Mouse (Mus musculus) adrenal gland, postnatal 14 days (tissue): ENCODE measurements around the gene Sugct. TPM values are rescaled to one million over a fixed set of nuclear protein-coding genes. Genes with fewer than 3 reads are reported as not detected.
"Not testable (repeated sequence)": the region's sequence is repeated elsewhere in the genome, so short reads cannot be mapped to it uniquely, and the experiment has no call there.

Source experiments
- DNase-seq: peaks from one replicate; pipeline ENCODE4 v3.0.0; 2021; ENCODE audit warnings: mixed read lengths
- total RNA-seq: library from RNA; stranded (reverse); gene quantifications from 2 replicates; pipeline ENCODE4 v1.2.3, GENCODE M21; 2021

The Sugct gene
- total RNA-seq, 1 experiment from 2014 or later, result 6.6 TPM

DNA sequence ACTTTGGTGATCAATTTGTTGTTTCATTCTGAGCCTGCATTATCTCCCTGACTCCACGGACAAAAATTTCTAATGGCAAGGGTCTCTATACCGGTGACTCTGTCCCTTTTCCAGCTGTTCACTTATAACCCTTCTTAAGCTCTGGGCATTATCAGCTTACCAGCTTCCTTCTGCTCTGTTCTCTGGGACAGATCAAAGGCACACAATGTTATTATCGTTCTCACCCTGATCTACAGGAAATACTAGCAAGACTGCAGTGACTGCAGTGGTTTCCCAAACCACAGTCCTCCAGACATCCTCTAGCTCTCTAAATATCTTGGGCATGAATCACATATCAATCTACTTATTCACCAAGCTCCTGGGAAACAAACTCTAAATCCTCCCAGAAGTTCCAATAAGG lies 90.7 kb downstream of the Sugct start:
- DNase-seq, result no peak

DNA sequence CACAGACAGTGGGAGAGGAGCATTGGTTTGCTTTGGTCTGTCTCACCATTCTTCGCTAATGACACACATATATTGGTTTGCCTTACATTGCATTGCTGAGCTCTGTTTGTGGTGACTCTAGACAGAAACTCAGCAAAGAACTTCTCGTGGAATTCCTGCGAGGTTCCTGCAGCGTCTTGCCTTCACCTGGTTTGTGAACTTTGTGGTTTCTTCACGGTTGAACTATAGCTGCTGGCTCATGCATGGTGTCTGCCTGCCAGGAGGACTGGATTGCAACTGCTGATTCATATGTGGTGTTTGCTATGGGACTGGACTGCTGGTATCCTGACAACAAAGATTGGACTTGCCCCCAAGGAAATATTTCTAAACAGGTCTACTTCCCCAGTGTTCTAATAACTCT lies 91.6 kb downstream of the Sugct start:
- no peak for DNase-seq

GRCm38 (mm10) chr13:17585267-17585913 lies 110.0 kb downstream of the Sugct start:
- no peak for DNase-seq

DNA sequence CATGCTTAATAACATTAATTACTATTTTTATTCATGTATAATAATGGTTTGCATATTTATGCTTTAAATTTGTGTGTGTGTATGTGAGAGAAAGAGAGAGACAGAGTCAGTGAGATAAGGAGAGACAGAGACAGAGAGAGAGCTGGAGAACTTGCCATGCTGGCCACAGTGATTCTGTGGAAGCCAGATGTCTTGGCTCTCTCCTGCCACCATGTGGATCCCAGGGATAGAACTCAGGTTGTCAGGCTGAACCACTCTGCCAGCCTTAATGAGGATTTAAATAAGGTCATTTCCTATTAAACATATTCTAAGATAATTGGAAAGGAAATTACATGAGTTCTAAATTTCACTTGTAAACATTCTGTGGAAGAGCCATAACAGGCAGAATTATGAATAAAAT lies 110.5 kb downstream of the Sugct start:
- peak; percentile 17 for DNase-seq

- peak; percentile 13 for DNase-seq
Observed at GRCm38 (mm10) chr13:17581684-17582083, 113.7 kb downstream of the Sugct start.

GRCm38 (mm10) chr13:17559357-17559756 lies 136.0 kb downstream of the Sugct start:
- DNase-seq, result no peak

GRCm38 (mm10) chr13:17536341-17536740 lies 159.0 kb downstream of the Sugct start:
- no peak for DNase-seq

DNA sequence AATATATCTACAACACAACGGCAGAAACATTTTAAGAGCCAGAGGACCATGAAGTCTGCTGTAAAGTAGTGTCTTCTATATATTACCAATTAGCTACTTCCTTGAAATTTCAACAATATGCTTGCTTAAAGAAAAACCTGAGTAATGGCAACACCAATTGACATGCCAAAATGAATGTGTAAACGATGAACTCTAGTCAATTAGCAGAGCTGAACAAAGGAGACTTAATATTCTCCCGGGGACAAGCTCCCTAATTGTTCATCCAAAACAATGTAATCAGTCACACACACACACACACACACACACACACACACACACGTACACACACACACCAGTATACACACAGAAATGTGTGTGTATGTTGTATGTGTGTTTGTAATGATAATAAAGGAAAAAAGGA lies 160.5 kb downstream of the Sugct start:
- DNase-seq, result no peak

DNA sequence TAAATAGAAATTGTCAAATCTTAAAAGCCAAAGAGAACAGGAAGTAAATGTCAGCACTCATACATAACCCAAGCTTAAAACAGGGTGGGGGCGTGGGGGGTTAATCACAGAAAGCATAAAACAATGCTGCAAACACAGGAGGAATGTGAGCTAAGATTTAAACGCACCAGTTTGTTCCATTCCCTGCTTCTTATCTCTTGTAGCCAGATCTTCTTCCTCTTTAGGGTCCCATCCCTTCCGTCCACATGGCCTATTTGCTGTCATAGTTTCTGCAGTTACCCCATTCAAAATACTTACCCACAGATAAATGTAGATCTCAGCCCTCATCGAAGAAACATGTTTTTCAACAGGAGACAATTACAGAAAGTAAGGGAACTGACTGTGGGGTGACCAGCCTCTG lies 160.9 kb downstream of the Sugct start:
- DNase-seq, result no peak

DNA sequence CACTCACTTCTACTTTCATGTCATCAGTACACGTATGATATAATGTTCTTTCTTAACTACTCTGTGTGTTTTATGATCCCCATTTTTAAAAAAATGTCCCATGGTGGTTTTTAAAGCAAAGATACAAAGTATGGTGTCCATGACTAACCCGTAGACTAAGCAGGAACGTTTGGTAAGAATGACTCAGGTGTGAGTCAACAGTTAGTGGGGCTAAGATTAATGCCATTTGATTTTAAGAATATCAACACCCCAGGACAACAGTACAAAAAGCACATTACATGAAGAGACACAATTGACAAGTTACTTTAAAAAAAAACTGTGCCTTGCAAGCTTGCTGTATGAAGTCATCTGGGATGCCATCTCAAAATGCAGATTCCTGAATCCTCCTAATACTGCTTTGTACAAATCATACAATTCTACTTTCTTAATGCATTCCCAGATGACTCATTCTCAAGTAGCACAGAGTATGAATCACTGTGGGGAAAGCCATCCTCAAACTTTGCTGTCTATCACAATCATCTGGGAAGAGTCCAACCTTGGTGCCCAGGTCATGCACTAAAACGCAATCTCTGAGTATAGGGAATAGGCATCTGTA lies 184.1 kb downstream of the Sugct start:
- DNase-seq, result no peak

DNA sequence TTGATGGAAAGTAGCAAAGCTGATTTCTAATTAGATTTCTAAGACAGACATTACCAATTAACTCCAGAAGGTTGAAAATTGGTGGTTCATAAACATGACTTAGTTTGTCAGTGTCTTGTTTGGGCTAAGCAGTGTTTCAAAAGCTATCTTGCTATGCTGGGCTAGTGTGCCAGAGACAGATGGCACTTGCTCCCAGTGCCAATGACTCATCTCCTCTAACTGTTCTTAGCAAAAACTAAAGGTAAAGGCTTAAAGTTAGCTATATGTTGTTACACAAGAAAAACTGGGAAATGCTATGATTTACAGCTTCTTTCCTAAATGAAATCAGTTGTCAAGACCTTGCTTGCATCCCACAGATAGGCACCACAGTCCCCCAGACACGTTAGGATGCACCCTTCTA lies 200.4 kb downstream of the Sugct start:
- DNase-seq, result no peak

DNA sequence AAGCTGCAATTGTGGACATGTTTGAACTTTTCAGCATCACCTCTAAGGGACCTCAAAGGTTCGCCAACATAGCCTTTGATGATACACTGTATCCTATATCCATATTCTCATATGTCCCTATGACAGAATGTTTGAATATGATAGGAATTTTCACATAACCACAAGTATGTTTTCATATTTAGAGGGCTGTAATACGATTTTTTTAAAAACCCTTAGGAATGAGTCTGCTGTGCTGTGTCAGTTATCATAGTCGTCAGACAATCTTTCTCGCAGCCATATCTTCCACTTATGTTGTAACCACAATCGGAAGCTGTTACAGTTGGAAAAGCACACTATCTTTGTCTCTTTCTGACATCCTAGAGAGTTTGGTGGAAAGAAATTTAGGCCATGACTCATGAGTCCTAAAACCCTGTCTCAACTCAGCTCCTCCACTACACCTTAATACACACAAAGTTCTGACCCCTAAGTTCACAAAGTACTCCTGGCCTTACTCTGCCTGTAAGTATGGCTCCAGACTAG lies 201.2 kb downstream of the Sugct start:
- DNase-seq, result no peak

DNA sequence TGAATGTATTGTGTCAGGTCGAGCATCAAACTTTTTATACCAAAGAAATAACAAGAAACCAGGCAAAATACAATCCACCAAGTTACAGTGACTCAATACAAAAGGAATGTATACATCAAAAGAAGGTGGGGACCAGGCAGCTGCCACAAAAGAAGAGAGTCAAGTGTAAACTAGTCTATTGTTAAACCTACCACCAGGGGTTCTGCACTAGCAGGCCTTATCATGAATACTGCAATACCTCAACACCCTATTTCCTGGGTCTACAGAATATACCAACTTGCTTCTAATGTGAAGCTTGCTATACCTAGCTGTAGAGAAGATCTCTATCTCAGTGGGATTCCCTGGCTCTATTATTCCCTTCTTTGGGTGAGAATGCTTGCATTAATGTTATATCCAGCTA lies 237.4 kb downstream of the Sugct start:
- DNase-seq, result not testable (repeated sequence)

DNA sequence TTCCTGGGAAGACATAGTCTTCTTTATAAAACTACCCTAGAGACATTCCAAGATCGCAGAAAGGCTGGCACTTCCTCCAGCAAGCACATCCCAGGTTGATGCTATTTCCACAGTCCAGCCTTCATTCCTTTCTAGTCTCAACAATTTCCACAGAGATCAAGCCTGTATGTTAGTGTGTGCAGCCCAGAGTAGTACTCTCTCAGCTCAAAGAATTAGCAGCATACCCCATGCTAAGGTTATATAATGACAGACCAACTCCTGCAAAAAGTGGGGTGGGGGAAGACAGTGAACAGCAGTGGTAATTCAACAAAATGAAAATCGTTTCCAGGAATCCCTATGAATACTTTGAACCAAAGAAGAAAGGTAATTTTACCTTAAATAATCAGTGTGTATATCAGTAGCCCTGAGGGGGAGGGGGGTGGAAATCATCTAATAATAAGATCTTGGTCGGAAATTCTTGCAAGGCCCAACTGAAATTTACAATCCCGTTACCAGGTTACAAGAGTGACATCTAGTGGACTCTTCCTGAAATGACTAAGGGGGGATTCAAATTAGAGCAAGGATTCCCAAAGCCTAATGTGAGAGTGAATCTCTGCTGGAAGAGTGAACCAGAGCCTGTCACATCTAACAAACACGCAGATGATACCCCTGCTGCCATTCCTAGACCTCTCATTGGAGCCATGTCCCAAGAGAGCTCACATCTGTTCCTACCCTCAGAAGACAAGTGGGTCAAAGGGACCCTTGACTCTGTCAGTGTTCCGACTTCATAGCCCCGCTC lies 263.0 kb downstream of the Sugct start:
- DNase-seq, result peak; percentile 7

DNA sequence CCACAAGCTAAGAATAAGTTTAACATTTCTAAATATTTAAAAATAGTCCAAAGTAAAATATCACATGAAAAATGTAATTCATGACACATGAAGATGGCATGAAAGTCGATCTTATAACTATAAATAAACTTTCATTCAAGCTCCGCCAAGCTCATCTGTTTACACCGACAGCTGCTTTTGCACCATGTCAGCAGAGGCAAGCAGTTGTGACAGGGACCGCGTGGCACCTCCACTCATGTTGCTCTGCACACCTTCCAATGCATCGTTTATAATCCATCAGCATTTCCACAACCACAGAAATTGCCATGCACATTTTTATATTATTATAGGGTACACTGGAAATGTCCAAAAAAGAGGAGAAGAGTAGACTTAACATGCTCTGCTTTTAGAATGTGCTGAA lies 273.5 kb downstream of the Sugct start:
- no peak for DNase-seq

DNA sequence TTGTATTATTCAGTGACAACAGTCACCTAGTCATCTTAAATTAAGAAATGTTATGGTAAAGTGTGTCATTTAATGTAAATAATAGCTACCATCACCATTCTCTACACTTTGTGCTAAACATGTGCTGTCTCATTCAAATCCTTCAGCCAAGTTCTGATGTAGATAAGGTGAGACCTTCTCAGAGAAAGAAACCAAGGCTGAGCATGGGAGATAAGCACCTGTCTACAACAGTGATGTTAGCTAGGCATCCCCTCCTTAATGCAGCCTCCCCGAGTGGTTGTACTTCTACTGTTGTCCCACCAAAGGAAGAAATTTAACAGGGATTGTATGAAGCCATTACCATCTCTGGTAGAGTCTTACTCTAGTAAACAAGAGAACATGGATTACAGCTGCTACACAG lies 274.8 kb downstream of the Sugct start:
- DNase-seq, result no peak

DNA sequence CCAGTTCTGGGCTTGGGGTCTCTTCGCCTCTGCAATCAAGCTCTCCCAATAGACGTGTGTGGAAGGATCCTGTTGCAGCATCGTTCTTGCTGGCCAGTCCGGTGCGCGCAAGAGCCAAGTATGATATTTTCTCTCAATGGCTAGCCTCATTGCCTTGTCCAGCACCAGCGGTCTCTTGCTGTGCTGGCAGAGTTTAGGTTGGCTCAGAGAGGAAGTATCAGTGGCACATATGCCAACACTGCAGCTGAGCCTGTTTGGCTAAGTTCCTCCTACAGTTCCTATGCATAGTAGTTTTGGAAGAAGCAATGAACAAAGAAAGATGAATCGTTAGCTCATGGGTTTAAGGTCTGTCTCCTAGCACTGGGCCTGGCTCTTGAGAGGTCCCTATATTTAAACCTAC lies 352.5 kb downstream of the Sugct start:
- DNase-seq, result no peak

- DNase-seq, result no peak
Observed at GRCm38 (mm10) chr13:17335885-17336540, 359.3 kb downstream of the Sugct start.

GRCm38 (mm10) chr13:17326863-17327262 lies 368.5 kb downstream of the Sugct start:
- DNase-seq, result no peak

DNA sequence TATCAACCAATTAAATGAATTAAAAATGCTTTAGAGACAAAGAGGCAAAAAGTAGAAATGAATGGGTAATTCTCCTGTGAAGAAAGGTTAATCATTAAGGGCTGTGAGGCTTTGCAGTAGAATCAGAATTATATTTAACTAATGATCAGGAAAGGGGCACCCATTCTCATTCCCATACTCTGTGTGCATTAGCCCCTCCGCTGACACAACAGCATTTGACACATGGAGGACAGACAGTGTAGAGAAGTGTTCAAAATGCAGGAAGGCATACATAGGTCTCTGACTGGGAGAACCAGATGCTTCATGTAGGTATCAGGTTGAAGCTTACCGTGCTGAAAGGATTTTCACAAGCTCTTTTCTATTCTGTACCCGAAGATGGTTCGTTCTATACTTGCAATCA lies 393.8 kb downstream of the Sugct start:
- no peak for DNase-seq

DNA sequence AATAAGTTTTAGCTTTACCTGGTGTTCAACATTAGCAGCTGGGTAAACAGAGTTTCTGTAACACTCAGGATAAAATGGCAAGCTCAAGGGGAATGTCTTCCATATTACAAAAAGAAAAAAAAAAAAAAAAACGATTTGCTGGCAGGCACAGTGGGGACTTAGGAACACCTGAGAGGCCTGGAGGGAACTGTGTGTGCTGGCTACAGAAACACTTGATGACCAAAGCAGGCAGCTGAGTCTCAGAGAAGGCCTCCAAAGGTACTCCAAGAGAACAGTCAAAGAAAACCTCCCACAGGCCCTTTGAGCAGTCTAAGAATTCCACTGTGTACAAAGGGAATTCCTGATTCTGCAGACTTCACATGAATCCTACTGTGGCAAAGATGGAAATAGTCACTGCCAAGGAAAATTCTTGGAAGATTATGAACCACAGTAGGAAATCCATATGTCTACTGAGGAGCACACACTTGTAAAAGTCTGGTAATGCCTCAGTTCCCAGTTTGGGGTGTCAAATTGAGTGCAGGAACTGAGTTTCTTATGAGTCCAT lies 397.8 kb downstream of the Sugct start:
- DNase-seq, result no peak

- no peak for DNase-seq
Observed at GRCm38 (mm10) chr13:17296912-17297311, 398.4 kb downstream of the Sugct start.

DNA sequence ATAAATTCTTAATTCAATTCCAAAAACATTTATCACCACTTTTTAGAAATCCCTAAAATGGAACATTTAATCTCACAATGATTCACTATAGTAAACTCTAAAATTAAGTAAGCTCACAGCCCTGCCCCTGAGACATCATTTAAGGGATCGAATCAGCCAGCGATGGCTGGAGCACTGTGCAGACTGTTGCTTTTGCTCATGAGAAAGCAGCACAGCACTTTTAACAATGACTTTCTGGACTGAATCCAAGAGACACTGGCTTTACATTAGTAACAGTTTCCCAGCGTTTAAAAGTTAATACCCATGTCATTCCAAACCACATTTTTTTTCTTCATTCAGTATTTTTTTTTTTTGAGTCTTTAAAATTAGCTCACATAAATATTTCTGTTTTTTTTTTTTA lies 398.9 kb downstream of the Sugct start:
- no peak for DNase-seq
